Mouse (Mus musculus) MEL (cell line): ENCODE results near the gene Gm49601. TPM values are rescaled to one million over a fixed set of nuclear protein-coding genes. Genes with fewer than 3 reads are reported as not detected.

Experiments
- DNase-seq: peaks from one replicate; pipeline ENCODE4 v3.0.0; 2011; ENCODE audit warnings: low read depth, low spot score
- H3K27ac ChIP-seq: 2 replicates; pipeline ENCODE4 v1.5.1; 2012; ENCODE audit warnings: low read depth, mild to moderate bottlenecking, control low read depth, low read length, moderate library complexity; ENCODE audit not compliant: control insufficient read depth
- H3K27me3 ChIP-seq, 2 experiments: fragments of 150-350 bp in 1 of 2; sonication (generic) in 1 of 2; 2 replicates each; pipeline ENCODE4 v1.6.1; 2012; ENCODE audit warnings: low read length in 2 of 2, mild to moderate bottlenecking in 2 of 2, improper control_type of control experiment in 1 of 2, moderate library complexity in 1 of 2; ENCODE audit not compliant: insufficient read depth in 2 of 2, control insufficient read depth in 1 of 2
- H3K36me3 ChIP-seq, 2 experiments: 2 replicates each; pipeline ENCODE4 v1.6.1; 2012 to 2014; ENCODE audit warnings: low read length in 2 of 2, improper control_type of control experiment in 1 of 2, inconsistent platforms in 1 of 2, mild to moderate bottlenecking in 1 of 2; ENCODE audit not compliant: insufficient read depth in 2 of 2, control insufficient read depth in 1 of 2
- H3K4me1 ChIP-seq, 2 experiments: fragments of 150-350 bp in 1 of 2; sonication (generic) in 1 of 2; 2 replicates each; pipeline ENCODE4 v1.6.1; 2012; ENCODE audit warnings: low read length in 2 of 2, improper control_type of control experiment in 1 of 2, mild to moderate bottlenecking in 1 of 2; ENCODE audit not compliant: insufficient read depth in 2 of 2, control insufficient read depth in 1 of 2
- H3K4me3 ChIP-seq, 2 experiments: fragments of 150-350 bp in 1 of 2; sonication (generic) in 1 of 2; 2 replicates each; pipeline ENCODE4 v1.5.1; 2012; ENCODE audit warnings: low read depth in 2 of 2, low read length in 2 of 2, mild to moderate bottlenecking in 2 of 2, moderate library complexity in 2 of 2, control low read depth in 1 of 2, improper control_type of control experiment in 1 of 2; ENCODE audit not compliant: control insufficient read depth in 1 of 2, insufficient read depth in 1 of 2
- H3K79me2 ChIP-seq: 2 replicates; pipeline ENCODE4 v1.6.1; 2012; ENCODE audit warnings: mild to moderate bottlenecking, low read length, moderate library complexity; ENCODE audit not compliant: control insufficient read depth, poor library complexity, insufficient read depth
- H3K9ac ChIP-seq: 2 replicates; pipeline ENCODE4 v1.6.1; 2012; ENCODE audit warnings: low read depth, mild to moderate bottlenecking, control low read depth, low read length, moderate library complexity; ENCODE audit not compliant: control insufficient read depth, poor library complexity, severe bottlenecking
- H3K9me3 ChIP-seq: fragments of 150-350 bp; sonication (generic); replicated peaks from 2 replicates; pipeline ENCODE4 v1.6.1; 2012; ENCODE audit warnings: mild to moderate bottlenecking, low read length, improper control_type of control experiment, moderate library complexity; ENCODE audit not compliant: insufficient read depth
- BHLHE40 ChIP-seq: IDR thresholded peaks from 2 replicates; pipeline ENCODE4 v1.6.1; 2012; ENCODE audit warnings: low read depth, mild to moderate bottlenecking, inconsistent platforms, low read length, improper control_type of control experiment, borderline replicate concordance
- CHD1 ChIP-seq: IDR thresholded peaks from 2 replicates; pipeline ENCODE4 v1.6.1; 2012; ENCODE audit warnings: low read depth, mild to moderate bottlenecking, inconsistent platforms, low read length, improper control_type of control experiment
- CHD2 ChIP-seq: IDR thresholded peaks from 2 replicates; pipeline ENCODE4 v1.6.1; 2011; ENCODE audit warnings: low read length, improper control_type of control experiment
- CTCF ChIP-seq, 3 experiments: IDR thresholded peaks in 2 of 3; conservative IDR thresholded peaks in 1 of 3; 2 replicates each; pipeline ENCODE4 v1.5.1; 2011 to 2012; ENCODE audit warnings: low read length in 3 of 3, low read depth in 2 of 3, mild to moderate bottlenecking in 2 of 3, improper control_type of control experiment in 1 of 3, inconsistent platforms in 1 of 3, mixed read lengths in 1 of 3, moderate library complexity in 1 of 3; ENCODE audit not compliant: control insufficient read depth in 1 of 3, insufficient read depth in 1 of 3, poor library complexity in 1 of 3, severe bottlenecking in 1 of 3
- E2F4 ChIP-seq: IDR thresholded peaks from 2 replicates; pipeline ENCODE4 v1.6.1; 2011; ENCODE audit warnings: low read depth, low read length, improper control_type of control experiment, borderline replicate concordance
- GABPA ChIP-seq: IDR thresholded peaks from 2 replicates; pipeline ENCODE4 v1.6.1; 2012; ENCODE audit warnings: low read depth, mild to moderate bottlenecking, inconsistent platforms, low read length, improper control_type of control experiment, moderate library complexity
- HCFC1 ChIP-seq: IDR thresholded peaks from 2 replicates; pipeline ENCODE4 v1.6.1; 2012; ENCODE audit warnings: low read depth, mild to moderate bottlenecking, inconsistent platforms, low read length, improper control_type of control experiment, moderate library complexity
- KAT2A ChIP-seq: conservative IDR thresholded peaks from 2 replicates; pipeline ENCODE4 v1.6.1; 2012; ENCODE audit warnings: low read depth, low read length, improper control_type of control experiment, inconsistent platforms
- MAFK ChIP-seq: IDR thresholded peaks from 2 replicates; pipeline ENCODE4 v1.6.1; 2011; ENCODE audit warnings: low read depth, mild to moderate bottlenecking, low read length, improper control_type of control experiment, borderline replicate concordance
- MAX ChIP-seq: IDR thresholded peaks from 2 replicates; pipeline ENCODE4 v1.6.1; 2011; ENCODE audit warnings: low read length, improper control_type of control experiment
- MEF2A ChIP-seq: IDR thresholded peaks from 2 replicates; pipeline ENCODE4 v1.6.1; 2014; ENCODE audit warnings: low read depth, mild to moderate bottlenecking, inconsistent platforms, low read length, improper control_type of control experiment; ENCODE audit not compliant: poor library complexity, insufficient replicate concordance, severe bottlenecking; ENCODE audit errors: extremely low read depth
- MXI1 ChIP-seq: IDR thresholded peaks from 2 replicates; pipeline ENCODE4 v1.6.1; 2011; ENCODE audit warnings: mild to moderate bottlenecking, low read depth, low read length, improper control_type of control experiment
- MYC ChIP-seq: IDR thresholded peaks from 2 replicates; pipeline ENCODE4 v1.6.1; 2011; ENCODE audit warnings: low read depth, mild to moderate bottlenecking, low read length, improper control_type of control experiment, moderate library complexity
- NELFE ChIP-seq: IDR thresholded peaks from 2 replicates; pipeline ENCODE4 v1.6.1; 2011; ENCODE audit warnings: low read depth, low read length, improper control_type of control experiment
- POLR2AphosphoS2 ChIP-seq: IDR thresholded peaks from 2 replicates; pipeline ENCODE4 v1.6.1; 2011; ENCODE audit warnings: low read length, improper control_type of control experiment
- POLR2AphosphoS5 ChIP-seq: IDR thresholded peaks from 2 replicates; pipeline ENCODE4 v1.6.1; 2012; ENCODE audit warnings: low read depth, borderline replicate concordance, mild to moderate bottlenecking, inconsistent platforms, low read length, moderate library complexity, mixed read lengths
- RAD21 ChIP-seq: IDR thresholded peaks from 2 replicates; pipeline ENCODE4 v1.6.1; 2011; ENCODE audit warnings: mild to moderate bottlenecking, low read depth, low read length, improper control_type of control experiment
- SIN3A ChIP-seq: IDR thresholded peaks from 2 replicates; pipeline ENCODE4 v1.6.1; 2012; ENCODE audit warnings: low read length, improper control_type of control experiment, inconsistent platforms
- TAL1 ChIP-seq: IDR thresholded peaks from 2 replicates; pipeline ENCODE4 v1.6.1; 2012; ENCODE audit warnings: mild to moderate bottlenecking, inconsistent platforms, low read length, moderate library complexity, mixed read lengths
- TBP ChIP-seq: IDR thresholded peaks from 2 replicates; pipeline ENCODE4 v1.8.0; 2011; ENCODE audit warnings: low read depth, low read length, improper control_type of control experiment
- TCF12 ChIP-seq: IDR thresholded peaks from 2 replicates; pipeline ENCODE4 v1.6.1; 2014; ENCODE audit warnings: low read depth, mild to moderate bottlenecking, inconsistent platforms, low read length, improper control_type of control experiment, moderate library complexity
- ZKSCAN1 ChIP-seq: IDR thresholded peaks from 2 replicates; pipeline ENCODE4 v1.6.1; 2012; ENCODE audit warnings: low read depth, mild to moderate bottlenecking, inconsistent platforms, low read length, improper control_type of control experiment, moderate library complexity
- polyA plus RNA-seq, 2 experiments: library from polyadenylated mRNA; stranded (reverse) in 1 of 2; unstranded in 1 of 2; fragments of >175 nt in 1 of 2; fragments of >200 nt in 1 of 2; gene quantifications; 2 replicates each; pipeline versions ENCODE4 v1.2.1 to v1.2.4; 2012; ENCODE audit warnings: low replicate concordance in 2 of 2, low read depth in 1 of 2; ENCODE audit not compliant: insufficient read length in 2 of 2, insufficient read depth in 1 of 2, missing spikeins in 1 of 2
- total RNA-seq: library from RNA; depleted of rRNA; stranded (reverse); fragments of 300-350 nt; gene quantifications from 2 replicates; pipeline ENCODE4 v1.2.3, GENCODE M21; 2012

The Gm49601 gene
- total and polyA plus RNA-seq, 3 experiments = 1.5 to 4.6 TPM; not detected in 1

- Histone ChIP-seq H3K9me3 (no peaks in the 10 kb centered on the region), H3K27me3 (peaks cover 0 to 5% of the 10 kb centered on the region in 2 experiments; a peak in 2 of 4 replicates), H3K27ac (no peak overlapping the region), H3K36me3 (no peaks in the 10 kb centered on the region)
- DNase-seq = no peak
- TF ChIP-seq NELFE (no peak), TAL1 (no peak), TCF12 (no peak), CHD1 (no peak), MAFK (no peak), MAX (no peak), SIN3A (no peak), RAD21 (no peak), MEF2A (no peak), POLR2AphosphoS5 (no peak), E2F4 (no peak), BHLHE40 (no peak), CHD2 (no peak), ZKSCAN1 (no peak), KAT2A (no peak)
- TF ChIP-seq, all 39 proteins: peak for 0
- no peaks in the 10 kb centered on the region for H3K79me2 ChIP-seq
- H3K4me3 ChIP-seq = no peak overlapping the region
- H3K9ac ChIP-seq = no peak overlapping the region
- no peaks in the 10 kb centered on the region for H3K4me1 ChIP-seq
Observed at GRCm38 (mm10) chr16:18649126-18649525, 22.9 kb upstream of the Gm49601 start.

- Histone ChIP-seq H3K79me2 (no peaks in the 10 kb centered on the region), H3K9ac (no peak overlapping the region), H3K4me1 (no peaks in the 10 kb centered on the region), H3K27ac (no peak overlapping the region), H3K9me3 (no peaks in the 10 kb centered on the region), H3K27me3 (peaks cover 0 to 12% of the 10 kb centered on the region in 2 experiments), H3K36me3 (no peaks in the 10 kb centered on the region), H3K4me3 (no peak overlapping the region)
- DNase-seq = no peak
- TF ChIP-seq RAD21 (no peak), BHLHE40 (no peak), TBP (no peak), MXI1 (no peak), CTCF (IDR thresholded peaks at IDR 0.05 in 2 of 3, conservative IDR thresholded peaks at IDR 0.05 in 1 of 3; ENCODE audit: control insufficient read depth in 1 of 3, insufficient read depth in 1 of 3, low read depth in 2 of 3, low read length in 3 of 3, poor library complexity in 1 of 3, severe bottlenecking in 1 of 3) (no peak), MYC (no peak), HCFC1 (no peak), POLR2AphosphoS2 (no peak), GABPA (no peak)
Observed at GRCm38 (mm10) chr16:18645329-18645728, 19.1 kb upstream of the Gm49601 start.
